Mouse (Mus musculus): Measurements from ENCODE around the gene Slc25a3.
A peak's percentile ranks its signal among the peaks of the same experiment; 100 is the strongest.

Slc25a3 gene

DNA sequence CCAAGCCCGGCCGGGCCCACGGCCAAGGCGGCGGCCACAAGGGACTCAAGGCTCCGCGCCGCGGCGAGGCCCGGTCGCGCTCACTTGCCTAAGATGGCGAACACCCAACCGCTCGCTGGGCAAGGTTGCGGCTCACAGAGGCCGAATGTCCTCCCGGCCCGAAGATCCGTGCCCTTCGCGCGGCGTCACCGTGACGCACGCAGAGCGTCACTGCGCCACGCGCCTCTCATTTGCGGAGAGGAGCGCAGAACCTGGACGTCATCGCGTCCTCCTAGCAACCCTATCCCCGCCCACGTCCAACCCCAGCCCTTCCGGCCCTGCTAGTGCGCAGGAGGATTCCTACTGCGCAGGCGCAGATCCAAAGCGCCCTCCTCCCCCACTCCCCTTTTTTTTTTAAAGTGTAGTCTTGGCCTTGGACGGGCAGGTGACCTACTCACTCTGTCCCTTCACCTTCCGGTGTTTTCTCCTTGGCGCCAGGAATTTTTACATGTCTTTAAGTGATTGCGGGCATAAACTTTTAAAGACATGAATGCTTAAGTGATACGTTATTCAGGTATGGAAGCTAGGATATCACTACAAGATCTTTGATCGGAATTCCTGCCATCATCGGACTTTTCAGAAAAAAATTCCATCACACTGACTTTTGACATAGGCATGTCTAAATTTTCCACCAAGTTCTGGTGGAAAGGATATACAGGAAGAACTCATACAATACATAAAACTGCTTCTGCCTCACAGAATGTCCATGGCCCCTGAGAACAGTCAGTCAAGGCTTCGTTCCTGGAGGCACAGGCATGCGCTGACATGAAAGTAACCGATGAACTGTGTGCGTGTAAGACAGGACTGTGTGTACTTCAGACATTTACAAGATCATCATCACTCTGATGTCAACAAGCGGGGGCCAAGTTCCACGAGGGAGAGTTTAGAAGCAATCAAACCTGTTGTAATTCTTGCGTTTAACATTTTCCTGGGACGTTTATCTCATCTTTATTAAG, at the start of gene Slc25a3:
Gene Slc25a3, minus strand, starts transcription at position 232 of the 995 bp plus-strand sequence.
- peak; percentile 97 to 99 for DNase-seq

DNA sequence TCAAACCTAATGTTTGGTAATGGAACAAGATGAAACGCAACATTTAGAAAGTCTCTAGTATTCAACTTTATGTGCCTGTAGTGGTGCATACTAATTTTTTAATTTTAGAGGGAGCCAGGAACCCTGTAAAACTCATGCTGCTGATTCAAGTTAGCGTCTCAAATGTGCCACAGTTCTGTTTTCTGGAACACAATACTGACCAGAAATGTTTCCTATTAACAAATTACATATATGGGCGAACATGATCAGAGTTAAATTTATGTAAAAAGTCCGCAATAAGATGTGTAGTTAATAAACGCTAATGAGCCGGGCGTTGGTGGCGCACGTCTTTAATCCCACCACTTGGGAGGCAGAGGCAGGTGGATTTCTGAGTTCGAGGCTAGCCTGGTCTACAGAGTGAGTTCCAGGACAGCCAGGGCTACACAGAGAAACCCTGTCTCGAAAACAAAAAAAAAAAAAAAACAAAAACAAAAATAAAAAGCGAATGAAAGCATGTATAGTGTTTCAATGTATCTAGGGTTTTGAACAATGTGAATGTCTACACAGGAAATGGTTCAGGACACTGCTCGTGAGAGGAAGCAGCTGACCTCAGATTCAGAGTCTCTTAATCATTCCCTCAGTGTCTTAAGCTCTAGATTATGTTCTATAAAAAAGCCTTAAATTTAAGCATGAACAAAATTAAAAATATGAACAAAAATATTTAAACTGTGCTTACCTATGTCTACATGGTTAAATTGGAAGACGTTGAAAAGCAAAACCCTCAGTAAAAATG, 48.7 kb upstream of the Slc25a3 start:
- DNase-seq, result no peak

DNA sequence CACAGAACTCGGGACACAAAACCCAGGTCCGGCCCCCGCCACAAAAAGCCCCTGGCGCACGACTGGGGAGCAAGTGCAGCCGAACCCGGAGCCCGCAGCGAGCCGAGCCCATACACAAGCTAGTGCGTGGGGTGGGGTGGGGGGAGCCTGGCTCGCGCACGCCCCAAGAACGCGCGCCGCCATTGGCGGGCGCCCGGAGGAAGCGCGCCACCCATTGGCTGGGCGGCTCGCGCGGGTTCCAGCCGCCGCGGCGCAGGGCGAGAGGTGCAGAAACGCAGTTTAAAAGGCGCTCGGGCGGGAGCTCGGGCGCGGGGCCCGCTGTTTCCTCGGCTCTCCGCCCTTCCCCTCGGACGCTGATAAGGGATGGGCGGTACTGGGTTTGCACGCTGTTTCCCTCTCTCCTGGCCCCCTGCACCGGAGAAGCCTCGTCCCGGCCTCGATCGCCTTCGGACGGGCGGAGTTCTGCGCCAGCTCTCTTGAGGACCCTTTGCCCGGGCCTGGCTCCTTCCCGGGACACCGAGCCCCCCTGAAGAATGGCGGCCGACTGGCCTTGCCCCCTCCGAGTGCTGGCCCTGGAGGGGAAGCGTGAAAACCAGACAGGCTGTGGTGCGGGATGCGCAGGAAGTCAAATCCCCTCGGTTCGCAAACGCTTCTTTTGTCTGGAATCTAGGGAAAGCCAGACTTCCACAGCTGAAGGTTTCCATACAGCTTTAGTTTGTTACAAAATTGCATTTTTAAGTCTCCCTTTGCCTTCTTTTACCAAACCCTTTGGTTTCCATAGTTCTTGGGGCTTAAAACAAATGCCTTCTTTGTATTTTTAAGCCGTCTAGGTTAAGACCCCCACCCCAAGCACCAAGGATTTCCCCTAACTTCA, 47.8 kb upstream of the Slc25a3 start:
- DNase-seq, result peak; percentile 93 to 98

DNA sequence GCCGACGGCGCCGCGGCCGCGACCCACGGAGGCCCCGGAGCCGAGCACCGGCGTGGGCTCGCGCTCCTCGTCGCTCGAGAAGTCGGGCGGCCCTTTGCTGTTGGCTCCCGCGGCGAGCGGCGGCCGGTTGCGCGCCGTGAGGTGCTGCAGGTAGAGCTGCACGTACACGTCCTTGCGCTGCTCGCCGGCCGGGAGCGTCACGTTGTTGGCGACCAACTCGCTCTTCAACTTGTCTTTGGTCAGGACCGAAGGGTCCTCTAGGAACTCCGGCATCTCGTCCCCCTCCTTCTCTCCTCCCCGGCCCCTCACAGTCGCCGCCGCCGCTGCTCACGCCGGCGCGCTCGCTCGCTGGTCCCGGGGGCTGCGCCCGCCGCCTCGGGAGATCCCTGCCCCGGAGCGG, 47.2 kb upstream of the Slc25a3 start:
- peak in 1 of 2 experiments; percentile 68 for DNase-seq

DNA sequence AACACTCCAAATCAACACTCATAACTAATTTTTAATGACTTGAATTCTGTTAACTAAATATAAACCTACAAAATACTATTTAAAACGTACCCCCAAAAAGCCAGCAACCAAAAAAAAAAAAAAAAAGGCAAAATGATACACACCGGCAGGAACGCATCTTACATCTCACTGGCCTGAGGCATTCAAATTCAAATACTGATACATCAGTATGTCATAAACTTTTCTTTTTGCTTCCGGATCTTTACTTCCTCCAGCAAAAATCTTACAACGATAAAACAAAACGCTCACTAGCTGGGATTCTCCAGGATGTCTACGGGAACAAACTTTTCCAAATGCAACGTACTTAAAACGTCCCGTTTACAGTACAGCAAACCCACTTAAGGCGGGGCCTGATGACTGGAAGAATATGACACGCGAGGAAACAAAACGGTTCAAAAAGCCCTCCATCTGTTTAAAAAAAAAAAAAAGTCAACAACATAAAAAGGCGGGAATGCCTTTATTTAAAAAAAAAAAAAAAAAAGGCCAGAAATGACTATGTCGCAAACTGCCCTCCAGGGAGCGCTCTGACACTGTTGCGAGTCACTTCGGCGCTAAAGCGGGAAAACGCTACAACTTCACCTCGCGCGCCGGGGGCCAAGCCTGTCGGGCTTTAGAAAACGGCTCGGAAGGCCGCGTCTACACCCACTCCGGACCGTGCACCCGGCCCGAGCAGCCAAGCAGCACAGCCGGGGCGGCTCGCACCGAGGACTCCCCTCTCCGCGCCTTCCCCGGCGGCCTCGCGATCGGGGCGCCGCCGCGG, 46.5 kb upstream of the Slc25a3 start:
- DNase-seq, result peak; percentile 90 to 93

DNA sequence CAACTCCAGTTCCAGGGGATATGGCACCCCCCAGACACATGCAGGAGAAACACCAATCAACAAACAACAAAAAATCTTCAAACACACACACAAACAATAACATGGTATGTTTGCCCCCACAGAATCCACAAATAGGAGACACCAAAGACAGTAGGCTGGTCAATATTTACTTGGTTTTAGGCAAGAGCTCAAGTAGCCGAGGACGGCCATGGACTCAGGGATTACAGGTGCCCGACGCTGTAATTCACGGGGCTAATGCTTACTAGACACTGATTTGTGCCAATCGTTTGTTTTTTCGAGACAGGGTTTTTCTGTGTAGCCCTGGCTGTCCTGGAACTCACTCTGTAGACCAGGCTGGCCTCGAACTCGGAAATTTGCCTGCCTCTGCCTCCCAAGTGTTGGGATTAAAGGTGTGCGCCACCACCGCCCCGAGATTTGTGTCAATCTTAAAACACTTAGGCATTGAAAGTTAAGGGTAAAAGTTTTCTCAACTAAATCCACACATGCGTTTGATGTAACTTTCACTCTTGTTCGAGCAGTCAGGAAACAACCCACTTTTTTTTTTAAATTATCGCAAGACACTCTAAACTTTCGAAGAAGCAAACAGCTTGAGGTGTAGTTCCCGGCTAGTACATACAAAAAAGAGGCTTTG, 45.7 kb upstream of the Slc25a3 start:
- DNase-seq, result no peak

DNA sequence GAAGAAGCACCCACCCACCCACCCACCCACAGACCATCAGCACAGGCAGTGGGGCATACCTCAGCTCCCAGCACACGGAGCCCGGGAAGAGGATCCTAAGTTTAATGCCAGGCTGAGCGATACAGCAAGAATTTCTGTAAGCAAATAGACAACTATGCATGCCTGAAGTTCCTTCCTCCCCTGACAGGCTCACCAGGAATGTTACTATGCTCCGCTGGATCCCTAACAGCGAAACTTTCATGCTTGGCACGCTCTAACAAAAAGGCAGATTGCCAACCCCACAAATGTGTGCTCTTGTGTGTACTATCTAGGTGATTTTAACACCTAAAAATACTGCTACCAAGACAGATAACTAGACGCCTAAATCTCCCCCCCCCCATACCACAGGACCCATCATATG, 43.5 kb upstream of the Slc25a3 start:
- DNase-seq, result no peak

DNA sequence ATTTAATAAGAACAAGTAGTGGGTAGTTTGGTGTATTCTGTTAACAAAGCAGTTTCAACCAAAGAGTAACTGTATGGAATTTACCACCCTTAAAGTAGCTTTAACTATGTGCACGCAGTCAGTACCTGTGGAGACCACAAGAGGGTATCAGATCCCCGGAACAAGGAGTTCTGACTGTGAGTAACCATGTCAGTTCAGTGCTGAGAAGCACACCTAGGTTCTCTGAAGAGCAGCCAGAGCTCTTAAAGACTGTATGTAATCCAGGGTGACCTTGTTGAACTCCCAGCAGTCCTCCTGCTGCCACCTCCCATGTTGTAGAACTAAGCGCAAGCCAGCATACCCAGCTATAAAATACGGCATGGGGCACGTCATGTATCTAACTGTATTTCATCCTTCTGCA, 43.0 kb upstream of the Slc25a3 start:
- DNase-seq, result peak; percentile 69 to 71

DNA sequence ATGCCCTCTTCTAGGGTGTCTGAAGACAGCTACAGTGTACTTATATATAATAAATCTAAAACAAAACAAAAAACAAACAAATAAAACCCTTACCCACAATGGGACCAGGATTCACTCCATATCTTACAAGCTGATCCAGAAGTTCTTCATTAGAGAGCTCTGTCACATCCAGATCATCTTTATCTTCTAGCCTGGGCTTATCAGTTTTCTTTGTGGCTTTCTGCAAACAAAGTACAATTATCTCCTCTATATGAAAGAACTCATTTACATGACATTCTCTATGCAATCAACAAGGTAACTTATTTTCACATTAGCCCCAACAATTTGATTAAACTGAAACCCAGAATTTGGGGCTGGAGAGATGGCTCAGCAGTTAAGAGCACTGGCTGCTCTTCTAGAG, 42.0 kb upstream of the Slc25a3 start:
- no peak for DNase-seq

DNA sequence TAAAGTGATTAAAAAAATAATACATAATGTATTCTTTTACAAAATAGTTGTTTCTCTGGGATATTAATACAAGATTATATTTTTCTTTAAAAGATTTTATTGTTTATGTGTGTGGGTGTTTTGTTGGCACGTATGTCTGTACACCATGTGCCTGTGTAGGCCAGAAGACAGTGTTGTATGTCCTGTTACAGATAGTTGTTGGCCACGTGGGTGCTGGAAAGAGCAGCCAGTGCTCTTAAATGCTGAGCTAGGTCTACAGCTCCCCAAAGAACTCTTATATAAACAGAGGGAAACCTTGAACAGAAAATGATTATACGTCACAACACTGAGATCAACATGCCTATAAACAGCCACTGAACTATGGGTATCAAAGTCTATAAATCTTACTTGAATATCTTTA, 40.6 kb upstream of the Slc25a3 start:
- DNase-seq, result no peak

DNA sequence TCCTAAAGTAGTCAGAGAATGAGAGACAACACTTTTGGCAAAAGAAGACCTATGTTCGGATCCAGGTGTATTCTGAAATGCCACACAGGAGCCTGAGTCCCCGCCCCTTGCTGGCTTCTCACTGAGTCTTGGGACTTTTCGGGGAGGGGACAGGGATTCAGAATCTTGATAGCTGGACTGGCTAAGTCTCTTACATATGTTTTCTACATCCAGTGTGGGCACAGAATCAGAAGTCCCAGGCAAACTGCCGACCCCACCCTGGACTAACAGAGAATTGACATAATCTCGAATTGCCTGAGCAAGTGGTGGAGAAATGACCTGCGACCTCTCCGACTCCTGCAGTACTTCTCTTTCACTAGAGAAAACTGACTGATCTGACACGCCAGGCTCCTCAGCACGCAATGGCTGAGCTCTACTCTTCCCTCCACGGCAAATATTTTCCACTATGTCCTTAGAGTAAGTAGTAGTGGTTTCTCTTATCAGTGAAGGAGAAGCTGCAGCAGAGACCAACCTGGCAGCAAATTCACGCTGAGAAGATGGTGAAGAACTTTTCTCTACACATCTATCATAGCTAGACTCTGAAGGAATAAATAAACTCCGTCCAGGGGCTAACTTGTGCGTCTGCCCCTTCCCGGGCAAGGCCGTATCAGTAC, 38.8 kb upstream of the Slc25a3 start:
- no peak for DNase-seq

DNA sequence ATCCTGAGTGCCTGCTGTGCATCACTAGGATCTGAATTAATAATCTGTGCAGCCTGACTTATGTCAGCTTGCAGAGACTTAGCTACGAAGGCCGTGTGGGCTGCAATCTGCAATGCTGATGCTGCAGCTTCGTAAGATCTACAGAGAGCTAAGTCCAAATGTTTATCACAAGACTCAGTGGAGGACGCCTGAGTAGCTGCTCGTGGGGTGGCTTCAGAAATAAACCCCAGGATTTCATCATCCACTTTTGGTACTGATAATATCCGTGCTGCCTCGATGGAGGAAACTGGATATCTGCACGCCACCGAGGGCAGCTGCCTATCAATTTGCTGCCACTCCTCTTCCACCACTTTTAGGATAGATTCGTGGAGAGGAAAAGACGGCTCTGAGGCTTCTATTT, 38.2 kb upstream of the Slc25a3 start:
- DNase-seq, result no peak

DNA sequence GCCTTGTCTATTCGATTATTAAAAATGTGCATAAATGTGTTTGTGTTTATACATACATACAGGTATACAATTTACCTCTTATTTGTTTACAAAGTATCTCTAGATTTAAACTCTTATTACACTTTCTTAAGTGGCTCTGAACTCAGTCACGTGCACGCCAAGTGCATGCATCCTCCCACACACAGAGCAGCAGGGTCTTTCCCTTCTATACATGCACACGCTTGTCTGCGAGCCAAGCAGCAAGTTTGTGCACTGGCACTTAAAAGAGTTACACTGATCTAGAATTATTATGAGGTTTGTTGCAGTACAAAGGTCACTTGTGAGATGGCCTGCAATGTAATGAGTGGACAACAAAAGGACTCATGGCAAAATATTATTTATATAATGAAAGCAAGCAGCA, 37.1 kb upstream of the Slc25a3 start:
- DNase-seq, result no peak

DNA sequence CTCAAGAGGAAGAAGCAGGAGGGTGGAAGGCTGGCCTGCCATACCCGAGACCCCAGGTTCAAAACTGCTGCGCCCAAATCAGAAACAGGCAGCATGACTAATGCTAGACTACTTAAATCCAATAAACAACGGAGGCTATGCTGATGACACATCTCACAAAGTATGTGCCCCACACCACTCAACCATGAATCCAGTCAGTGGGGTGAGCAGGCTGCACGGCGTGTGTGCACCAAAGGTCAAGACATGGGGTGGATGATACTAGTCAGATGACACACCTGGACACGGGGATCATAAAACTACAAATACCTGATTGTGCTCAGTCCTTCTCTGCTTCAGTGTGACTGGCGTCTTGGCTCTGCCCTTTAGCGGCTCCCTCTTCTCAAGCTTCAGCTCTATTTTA, 34.6 kb upstream of the Slc25a3 start:
- DNase-seq, result no peak

DNA sequence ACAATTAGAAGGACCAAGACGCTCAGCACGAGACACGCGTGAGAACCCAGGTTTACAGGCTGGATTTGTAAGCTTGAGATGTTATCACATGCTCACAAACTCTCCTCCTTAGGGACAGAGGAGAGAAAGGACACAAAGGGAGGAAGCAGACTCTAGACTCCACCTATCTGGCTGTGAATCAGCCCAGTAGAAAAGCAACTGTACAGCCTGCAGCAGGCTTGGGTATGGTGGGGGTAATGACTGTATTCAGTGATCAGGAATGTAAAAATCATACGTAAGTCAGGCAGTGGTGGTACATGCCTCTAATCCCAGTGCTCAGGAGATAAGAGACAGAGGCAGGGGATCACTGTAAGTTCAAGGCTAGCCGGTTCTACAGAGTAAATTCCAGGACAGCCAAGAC, 32.5 kb upstream of the Slc25a3 start:
- DNase-seq, result no peak

DNA sequence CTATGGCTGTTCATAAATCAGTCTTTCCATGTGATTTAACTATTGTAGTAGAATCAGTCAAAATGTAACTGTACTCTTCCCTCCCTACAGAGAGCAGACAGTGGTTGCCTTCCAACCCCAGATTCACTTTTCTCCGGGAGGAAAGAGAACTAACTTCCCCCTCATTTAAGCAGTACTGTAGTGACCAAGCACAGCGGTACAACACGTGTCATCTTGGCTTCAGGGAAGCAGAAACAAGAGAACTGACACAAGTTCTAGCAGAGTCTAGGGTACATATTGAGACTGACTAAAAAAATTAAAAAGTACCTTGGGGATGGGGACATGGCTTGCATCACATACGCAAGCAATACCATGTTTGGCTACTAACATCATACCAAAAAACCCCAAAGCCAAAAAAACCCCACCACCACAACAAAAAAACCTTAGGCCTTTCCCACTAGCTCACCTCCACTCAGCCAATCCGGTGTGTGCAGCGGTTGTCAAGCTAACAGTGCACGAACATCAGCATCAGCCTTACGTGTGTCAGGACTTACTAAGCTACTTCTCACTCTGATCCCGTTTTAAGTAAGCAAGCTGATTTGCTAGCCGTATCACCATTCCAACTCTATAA, 30.1 kb upstream of the Slc25a3 start:
- no peak for DNase-seq

DNA sequence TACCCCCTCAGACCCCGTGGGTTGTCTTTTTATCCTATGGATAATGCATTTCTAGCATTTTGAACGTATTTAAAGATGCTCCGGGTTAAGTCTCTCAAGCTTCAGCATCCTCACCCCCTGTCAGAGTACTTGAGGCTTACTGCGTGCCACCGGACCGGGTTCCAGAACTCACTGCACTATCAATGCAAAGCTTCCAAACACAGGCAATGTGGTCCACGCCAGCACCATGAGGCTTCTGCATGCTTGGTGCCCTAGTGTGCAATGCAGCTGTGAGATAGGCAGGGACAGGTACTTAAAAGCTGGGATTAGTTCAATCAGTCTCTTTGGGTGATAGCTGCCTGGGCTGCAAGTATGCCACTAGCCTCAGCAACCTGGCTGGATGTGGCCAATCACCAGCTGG, 21.6 kb upstream of the Slc25a3 start:
- no peak for DNase-seq

DNA sequence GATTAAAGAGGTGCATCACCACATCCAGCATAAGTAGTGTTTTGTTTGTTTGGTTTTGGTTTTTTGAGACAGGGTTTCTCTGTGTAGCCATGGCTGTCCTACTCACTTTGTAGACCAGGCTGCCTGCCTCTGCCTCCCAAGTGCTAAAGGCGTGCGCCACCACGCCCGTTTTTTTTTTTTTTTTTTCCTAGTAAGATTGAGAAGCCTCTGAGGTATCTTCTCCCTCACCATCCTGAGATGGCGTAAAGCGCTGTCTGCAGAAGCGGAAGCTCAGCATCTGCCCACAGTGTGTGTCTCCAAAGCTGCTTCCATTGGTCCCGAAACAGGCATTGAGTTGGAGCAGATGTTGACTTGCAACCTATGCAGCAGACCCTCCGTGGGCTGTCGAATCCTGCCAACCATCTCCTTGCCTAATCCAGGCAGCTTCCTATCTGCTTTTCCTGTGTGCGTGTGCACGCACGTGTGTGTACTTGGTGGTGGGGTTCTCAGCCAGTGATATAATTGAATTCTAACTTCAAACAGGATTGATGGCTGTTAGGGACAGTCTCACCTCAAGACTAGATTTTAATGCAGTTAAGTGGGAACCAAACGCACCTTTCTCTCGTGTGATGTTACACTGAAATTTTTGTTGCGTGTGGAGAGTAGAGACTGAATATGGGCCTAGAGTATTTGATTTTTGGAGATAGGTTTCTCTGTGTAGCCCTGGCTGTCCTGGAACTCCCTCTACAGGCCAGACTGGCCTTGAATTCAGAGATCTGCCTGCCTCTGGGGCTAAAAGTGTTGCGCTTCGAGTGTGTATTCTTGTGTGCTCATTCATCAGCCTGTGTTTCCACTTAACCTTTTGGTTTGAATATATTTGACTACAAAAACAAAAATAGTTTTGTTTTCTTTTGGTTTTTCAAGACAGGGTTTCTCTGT, 19.7 kb upstream of the Slc25a3 start:
- no peak for DNase-seq

DNA sequence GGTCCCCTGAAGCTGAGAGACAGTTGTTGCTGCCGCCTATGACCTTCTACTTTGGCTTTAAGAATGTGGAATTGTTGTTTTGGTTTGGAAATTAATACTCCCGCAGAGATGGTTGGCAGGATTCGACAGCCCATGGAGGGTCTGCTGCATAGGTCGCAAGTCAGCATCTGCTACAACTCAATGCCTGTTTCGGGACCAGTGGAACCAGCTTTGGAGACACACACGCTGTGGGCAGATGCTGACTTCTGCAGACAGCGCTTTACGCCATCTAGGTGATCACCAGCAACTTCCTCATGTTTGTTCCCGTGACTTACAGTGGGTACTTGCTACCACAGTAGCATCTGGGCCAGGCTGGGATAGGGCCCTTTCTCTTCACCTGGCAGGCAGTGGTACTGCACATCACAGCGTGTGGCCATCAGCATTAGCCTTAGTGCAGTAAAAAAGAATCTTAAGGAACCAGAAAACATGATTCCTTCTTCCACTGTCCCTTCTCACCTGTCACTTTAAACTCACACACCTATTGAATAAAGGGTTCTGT, 18.9 kb upstream of the Slc25a3 start:
- no peak for DNase-seq
